Mouse (Mus musculus) neural tube, embryonic 13.5 days (tissue): ENCODE results near the gene Ankrd7. TPM values are rescaled to one million over a fixed set of nuclear protein-coding genes. Genes with fewer than 3 reads are reported as not detected.

ENCODE experiments used
- ATAC-seq: fragments of 200-750 bp; cut with Nextera tagmentation; 2 replicates; pipeline ENCODE4 v1.8.0; 2017; ENCODE audit warnings: low read depth, mild to moderate bottlenecking, moderate TSS enrichment, moderate library complexity
- H3K27ac ChIP-seq: fragments of 300-500 bp; sonication (generic); replicated peaks from 2 replicates; pipeline ENCODE4 v1.5.1; 2015; ENCODE audit warnings: moderate library complexity, mild to moderate bottlenecking, inconsistent platforms
- H3K27me3 ChIP-seq: fragments of 300-500 bp; sonication (generic); 2 replicates; pipeline ENCODE4 v1.6.1; 2015; ENCODE audit warnings: mild to moderate bottlenecking, inconsistent platforms
- H3K36me3 ChIP-seq: fragments of 300-500 bp; sonication (generic); 2 replicates; pipeline ENCODE4 v1.6.1; 2015; ENCODE audit warnings: mild to moderate bottlenecking, inconsistent platforms
- H3K4me1 ChIP-seq: fragments of 300-500 bp; sonication (generic); replicated peaks from 2 replicates; pipeline ENCODE4 v1.6.1; 2015; ENCODE audit warnings: inconsistent platforms
- H3K4me2 ChIP-seq: fragments of 300-500 bp; sonication (generic); 2 replicates; pipeline ENCODE4 v1.6.1; 2015; ENCODE audit warnings: inconsistent platforms, mild to moderate bottlenecking, moderate library complexity
- H3K4me3 ChIP-seq: fragments of 300-500 bp; sonication (generic); 2 replicates; pipeline ENCODE4 v1.5.1; 2015; ENCODE audit warnings: mild to moderate bottlenecking, inconsistent platforms
- H3K9ac ChIP-seq: fragments of 300-500 bp; sonication (generic); 2 replicates; pipeline ENCODE4 v1.6.1; 2015; ENCODE audit warnings: moderate library complexity, mild to moderate bottlenecking, inconsistent platforms
- H3K9me3 ChIP-seq: fragments of 300-500 bp; sonication (generic); 2 replicates; pipeline ENCODE4 v1.6.1; 2016; ENCODE audit warnings: inconsistent platforms
- WGBS: fragments of 180-500 bp; shearing (Covaris S2); methylation state at CpG from one replicate; pipeline ENCODE4 v1.1.7; 2015; 5-methylcytosine and 5-hydroxymethylcytosine counted together
- polyA plus RNA-seq: library from polyadenylated mRNA; unstranded; fragments of >200 nt; fragmentation: Nextera tagmentation; extraction: Ambion mirVana; gene quantifications from 2 replicates; pipeline ENCODE4 v1.2.1, GENCODE M21; 2015

Ankrd7 gene
- polyA plus RNA-seq, 1 experiment from 2014 or later, result not detected

- Histone ChIP-seq H3K27me3 (no peaks in the 10 kb centered on the region), H3K4me2 (no peak overlapping the region), H3K4me3 (no peak overlapping the region), H3K4me1 (no peaks in the 10 kb centered on the region), H3K9me3 (no peaks in the 10 kb centered on the region), H3K27ac (no peak overlapping the region), H3K36me3 (no peaks in the 10 kb centered on the region), H3K9ac (no peak overlapping the region)
- WGBS, result 87% methylated on average over 2 of the region's 2 CpGs
- ATAC-seq, result no peak
Observed at GRCm38 (mm10) chr6:18907173-18907572, 41.1 kb downstream of the Ankrd7 start.

- no peaks in the 10 kb centered on the region for H3K36me3 ChIP-seq
- H3K27me3 ChIP-seq, result no peaks in the 10 kb centered on the region
- 78% methylated on average over 4 of the region's 4 CpGs for WGBS
- H3K4me1 ChIP-seq, result no peaks in the 10 kb centered on the region; the same call in 1 of the 2 replicates
- H3K9me3 ChIP-seq, result no peaks in the 10 kb centered on the region
- no peak for ATAC-seq
- H3K27ac ChIP-seq, result no peak overlapping the region
- no peak overlapping the region for H3K4me3 ChIP-seq
- H3K4me2 ChIP-seq, result no peak overlapping the region
- no peak overlapping the region for H3K9ac ChIP-seq
Observed at GRCm38 (mm10) chr6:18913179-18913578, 47.1 kb downstream of the Ankrd7 start.

DNA sequence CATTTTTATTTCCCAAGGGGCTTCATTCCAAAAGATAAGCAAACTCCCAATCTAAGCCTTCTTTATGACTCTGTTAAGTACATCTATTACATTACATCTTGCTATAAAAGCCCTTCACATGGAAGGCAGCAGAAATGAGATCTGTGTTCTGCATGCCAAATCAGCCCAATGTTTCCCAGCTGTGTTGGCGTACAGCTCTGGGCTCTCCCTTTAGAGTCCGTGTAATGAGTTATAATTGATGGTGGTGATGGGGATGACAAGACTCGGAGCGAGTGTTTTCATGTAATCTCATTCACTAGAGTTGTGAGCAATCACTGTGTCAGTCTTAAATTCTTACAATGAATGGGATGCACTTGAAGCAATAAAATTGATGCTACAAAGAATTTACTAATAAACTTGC lies 49.9 kb downstream of the Ankrd7 start:
- no peaks in the 10 kb centered on the region for H3K36me3 ChIP-seq
- no peaks in the 10 kb centered on the region for H3K27me3 ChIP-seq
- no peaks in the 10 kb centered on the region for H3K9me3 ChIP-seq
- H3K4me3 ChIP-seq, result no peak overlapping the region
- peak; percentile 93 for ATAC-seq
- H3K4me1 ChIP-seq, result no peaks in the 10 kb centered on the region; the same call in 1 of the 2 replicates
- WGBS, result 16% methylated on average over 4 of the region's 4 CpGs
- H3K9ac ChIP-seq, result no peak overlapping the region
- H3K27ac ChIP-seq, result no peak overlapping the region
- no peak overlapping the region for H3K4me2 ChIP-seq

DNA sequence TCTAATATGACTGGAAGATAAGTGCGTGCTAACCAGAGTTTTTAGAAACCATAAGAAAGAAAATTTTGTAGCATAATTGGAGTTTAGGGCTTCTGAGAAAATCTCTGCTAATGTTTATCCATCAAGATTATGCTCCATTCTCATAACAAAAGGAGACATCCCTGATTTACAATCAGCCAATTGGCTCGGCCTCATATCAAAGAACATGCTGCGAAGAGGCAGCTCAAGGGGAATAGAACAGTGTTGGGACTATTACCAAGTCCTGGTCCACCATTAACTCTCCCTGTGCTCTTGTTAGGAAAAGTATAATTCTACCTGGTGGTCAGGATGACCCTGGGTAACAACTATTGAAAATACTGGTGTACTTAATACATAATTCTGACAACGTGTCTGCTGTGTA lies 50.4 kb downstream of the Ankrd7 start:
- no peaks in the 10 kb centered on the region for H3K36me3 ChIP-seq
- H3K27me3 ChIP-seq, result no peaks in the 10 kb centered on the region
- H3K4me2 ChIP-seq, result no peak overlapping the region
- no peaks in the 10 kb centered on the region for H3K9me3 ChIP-seq
- H3K4me3 ChIP-seq, result no peak overlapping the region
- ATAC-seq, result no peak
- no peak overlapping the region for H3K9ac ChIP-seq
- no peaks in the 10 kb centered on the region; the same call in 1 of the 2 replicates for H3K4me1 ChIP-seq
- H3K27ac ChIP-seq, result no peak overlapping the region
- 65% methylated on average over 4 of the region's 4 CpGs for WGBS

Other genes starting within 250 kb of the Ankrd7 start
- 124 and 145 TPM in 2 replicates for gene Lsm8, start 17.7 kb upstream of the Ankrd7 start, polyA plus RNA-seq